Mouse (Mus musculus) kidney, postnatal 25 days (tissue): Measurements from ENCODE around the gene Hrh3.

Experiments
- DNase-seq, 2 experiments: peaks; one replicate each; pipeline ENCODE4 v3.0.0; 2021; ENCODE audit warnings: mixed read lengths in 2 of 2

Gene Hrh3

GRCm38 (mm10) chr2:180053001-180053400 is 51.3 kb downstream of the Hrh3 start:
- DNase-seq: peak; percentile 69 to 79

GRCm38 (mm10) chr2:180051986-180052733 is 52.1 kb downstream of the Hrh3 start:
- peak in 1 of 2 experiments; percentile 42 for DNase-seq

GRCm38 (mm10) chr2:180050986-180051385 is 53.3 kb downstream of the Hrh3 start:
- peak; percentile 87 to 93 for DNase-seq
